ENCODE assay signal across 10 mouse cellular contexts in the genomic region with DNA sequence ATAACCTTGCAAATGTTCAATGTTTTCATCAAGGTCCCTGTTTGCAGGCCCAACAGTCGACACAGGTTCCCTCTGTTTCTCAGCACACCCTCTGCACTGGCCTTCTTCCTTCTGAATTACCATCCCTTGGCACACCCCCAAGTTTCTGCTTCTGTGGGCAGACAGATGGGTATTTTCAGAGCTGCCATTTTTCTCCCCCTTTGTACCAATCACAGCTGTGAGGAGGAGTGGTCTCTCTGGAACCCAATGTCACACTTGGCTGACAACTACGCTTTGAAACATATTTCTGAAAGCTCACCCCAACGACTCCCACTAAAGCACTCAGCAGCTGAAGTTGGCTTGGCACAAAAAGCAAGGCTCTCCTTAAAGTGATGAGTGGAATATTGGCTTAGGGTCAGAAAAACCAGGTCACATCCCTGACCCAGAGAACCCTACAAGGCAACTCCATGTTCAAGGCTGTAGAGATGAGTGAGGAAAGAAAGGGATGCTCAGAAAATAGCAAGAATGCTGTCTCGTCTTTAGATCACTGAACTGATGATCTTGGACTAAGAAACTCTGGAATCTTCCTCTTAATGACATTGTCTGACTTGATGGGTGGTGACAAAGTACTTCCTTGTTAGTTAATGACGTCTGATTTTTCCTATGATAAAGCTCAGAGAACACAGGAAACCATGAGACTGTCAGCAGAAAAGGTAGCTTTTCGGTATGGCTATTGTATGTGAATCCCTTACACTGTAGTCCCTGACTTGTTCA. TPM values are rescaled to one million over a fixed set of nuclear protein-coding genes. Genes with fewer than 3 reads are reported as not detected.
DNase-seq lines count a peak whose midpoint lies in the region; ATAC-seq and TF ChIP-seq lines count a peak whose summit lies in the region.
"Had no signal": no experiment of that assay in that cellular context is flagged by ENCODE, and none has a peak within 500 bp of the region (broad histone marks: within the 10 kb centered on the region; RNA-seq: fewer than 3 reads in every experiment).

No protein-coding gene starts in this region.

- H3K27me3 ChIP-seq in midbrain, postnatal 0 days (ENCODE audit: insufficient read depth, low read length) = no peaks in the 10 kb centered on the region
- H3K27me3 ChIP-seq: CH12.LX; heart, embryonic 13.5 days had no signal

- 75% methylated on average over 6 of the region's 6 CpGs for WGBS in midbrain, postnatal 0 days

- H3K9ac ChIP-seq in midbrain, postnatal 0 days (replicated peaks; ENCODE audit: low read length, poor library complexity, severe bottlenecking) = no peak overlapping the region
- H3K9ac ChIP-seq: heart, embryonic 13.5 days had no signal

- no peak overlapping the region for H3K27ac ChIP-seq in midbrain, postnatal 0 days (ENCODE audit: low read depth, low read length)
- H3K27ac ChIP-seq: heart, embryonic 13.5 days had no signal

- intact Hi-C loops in heart, postnatal 25 days (cut with DNase I) = no loop called here

- peak; percentile 11 to 13 for DNase-seq in heart, adult 18-20 months
- DNase-seq in heart, postnatal 25 days (ENCODE audit: low spot score) = no peak
- peak; percentile 31 for DNase-seq in adrenal gland, adult 8-10 months
- peak; percentile 39 for DNase-seq in induced T-regulatory cell, adult 2 months (ENCODE audit: low read depth)
- peak; percentile 66 for DNase-seq in midbrain, postnatal 0 days (ENCODE audit: low spot score)
- no peak for DNase-seq in lung, postnatal 4 days
- no peak for DNase-seq in ovary, postnatal 36 days (ENCODE audit: low spot score)

- no peaks in the 10 kb centered on the region for H3K9me3 ChIP-seq in midbrain, postnatal 0 days (ENCODE audit: low read length)
- H3K9me3 ChIP-seq: heart, embryonic 13.5 days had no signal

- no peak overlapping the region for H3K4me3 ChIP-seq in midbrain, postnatal 0 days (ENCODE audit: low read depth, low read length)
- H3K4me3 ChIP-seq: heart, embryonic 13.5 days had no signal

- H3K36me3 ChIP-seq in midbrain, postnatal 0 days (ENCODE audit: insufficient read depth, low read length) = no peaks in the 10 kb centered on the region

- peak; percentile 31; the same call in 1 of the 2 replicates for ATAC-seq in midbrain, postnatal 0 days (ENCODE audit: low FRiP score)
- ATAC-seq in erythroid progenitor cell, adult 5-6 weeks (replicated peaks; ENCODE audit: low FRiP score, poor library complexity, severe bottlenecking) = no peak

- H3K4me2 ChIP-seq in midbrain, postnatal 0 days (ENCODE audit: low read depth, low read length, poor library complexity, severe bottlenecking) = no peak overlapping the region
- H3K4me2 ChIP-seq: heart, embryonic 13.5 days had no signal

- H3K4me1 ChIP-seq in midbrain, postnatal 0 days (ENCODE audit: insufficient read depth, low read length) = no peaks in the 10 kb centered on the region

- no peak for TF ChIP-seq CTCF in midbrain, postnatal 0 days (IDR thresholded peaks at IDR 0.05)

RNA-seq across cellular contexts. Expression of a gene that starts 31.7 kb away (rescaled TPM):
- total RNA-seq in heart, adult 18-20 months (2021) = 1 to 10 TPM; 1.0 to 1.6 TPM
- 1 to 10 TPM; 1.2 to 1.8 TPM for total RNA-seq in heart, postnatal 25 days (2021)
- total RNA-seq in adrenal gland, adult 8-10 months (2022) = 1 to 10 TPM; 2.9 to 4.0 (median 3.4) TPM
- total RNA-seq in midbrain, postnatal 0 days (2014; rRNA removed) = 30.6 and 37.5 TPM in 2 replicates
- polyA plus RNA-seq in midbrain, postnatal 0 days (2015; fragmentation: Nextera tagmentation; extraction: Ambion mirVana) = 7.1 and 9.1 TPM in 2 replicates
- total RNA-seq in erythroid progenitor cell, adult 5-6 weeks (2015; ENCODE audit: low replicate concordance) = 0.84 TPM in 1 of 2 replicates, not detected in the other
- not detected in 2 replicates for total RNA-seq in erythroid progenitor cell, adult 5-6 weeks (2017; ENCODE audit: low replicate concordance)
- total RNA-seq: CH12.LX had no signal

Comparison
In these comparisons a context has a peak if more than half of its experiments do, and no peak if none do; other contexts are left out.
1. DNase-seq: peak in heart, adult 18-20 months (2 of 2), adrenal gland, adult 8-10 months (single experiment), induced T-regulatory cell, adult 2 months (single experiment) and midbrain, postnatal 0 days (single experiment); none in heart, postnatal 25 days (single experiment), lung, postnatal 4 days (0 of 2) and ovary, postnatal 36 days (single experiment).